In the genomic region with DNA sequence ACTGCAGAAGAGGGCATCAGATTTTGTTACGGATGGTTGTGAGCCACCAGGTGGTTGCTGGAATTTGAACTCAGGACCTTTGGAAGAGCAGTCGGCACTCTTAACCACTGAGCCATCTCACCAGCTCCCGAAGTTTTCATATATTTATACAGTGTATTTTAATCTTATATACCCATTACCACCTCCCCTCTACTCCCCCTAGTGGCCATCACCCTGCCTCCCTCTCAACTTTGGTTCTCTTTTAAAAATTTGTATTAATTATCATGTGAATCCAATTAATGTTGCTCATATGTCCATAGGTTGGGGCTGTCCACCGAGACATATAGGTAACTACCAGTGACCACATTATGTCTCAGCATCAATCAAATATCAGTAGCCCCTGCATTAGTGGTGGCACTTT, we compare ENCODE assay signal across 19 mouse cellular contexts.
DNase-seq lines count a peak whose midpoint lies in the region; ATAC-seq lines count a peak whose summit lies in the region.
"Had no signal": no experiment of that assay in that cellular context is flagged by ENCODE, and none has a peak within 500 bp of the region (broad histone marks: within the 10 kb centered on the region; RNA-seq: fewer than 3 reads in every experiment).

No protein-coding gene starts in this region.

- H3K9me3 ChIP-seq in kidney, embryonic 14.5 days (ENCODE audit: control insufficient read depth, low read length), result no peaks in the 10 kb centered on the region
- H3K9me3 ChIP-seq in midbrain, embryonic 11.5 days (ENCODE audit: control insufficient read depth, low read length), result peaks cover 4% of the 10 kb centered on the region; the same call in 1 of the 2 replicates
- no peaks in the 10 kb centered on the region for H3K9me3 ChIP-seq in midbrain, embryonic 10.5 days (replicated peaks)
- H3K9me3 ChIP-seq: limb, embryonic 12.5 days had no signal

- intact Hi-C loops in left cerebral cortex, postnatal 14 days (cut with DNase I), result no loop called here

- peak; percentile 7 for DNase-seq in kidney, adult 18-20 months
- DNase-seq in midbrain, embryonic 11.5 days (ENCODE audit: low spot score, missing footprints), result peak; percentile 66
- no peak for DNase-seq in midbrain, embryonic 10.5 days (ENCODE audit: low spot score)
- DNase-seq in testis, postnatal 14 days (ENCODE audit: low spot score), result no peak
- no peak for DNase-seq in left cerebral cortex, postnatal 14 days (ENCODE audit: low spot score in 2 of 2)
- DNase-seq: cerebellum, adult 9-10 months; gastrocnemius, postnatal 36 days; kidney, adult 8-10 months; lung, postnatal 14 days; thymus, postnatal 25 days had no signal

- ATAC-seq in kidney, embryonic 14.5 days (ENCODE audit: low FRiP score, low TSS enrichment), result no peak
- 0 out of 2 replicates have a peak, but pooled peaks have one; percentile 30 for ATAC-seq in midbrain, embryonic 11.5 days (ENCODE audit: low FRiP score)
- ATAC-seq in CD4-positive, CD25-positive, alpha-beta regulatory T cell, adult 4 months, result peak; percentile 34
- ATAC-seq in megakaryocyte progenitor cell, adult 5-6 weeks (replicated peaks; ENCODE audit: poor library complexity), result peak; percentile 65
- ATAC-seq: activated CD4-positive, CD25-positive, alpha-beta regulatory T cell, adult 4 months; midbrain, embryonic 13.5 days had no signal

- H3K36me3 ChIP-seq in kidney, embryonic 14.5 days (ENCODE audit: control insufficient read depth, insufficient read depth, low read length), result no peaks in the 10 kb centered on the region
- no peaks in the 10 kb centered on the region for H3K36me3 ChIP-seq in midbrain, embryonic 11.5 days (ENCODE audit: control insufficient read depth, insufficient read depth, low read length)
- no peaks in the 10 kb centered on the region for H3K36me3 ChIP-seq in midbrain, embryonic 10.5 days
- H3K36me3 ChIP-seq: hindbrain, embryonic 15.5 days; limb, embryonic 12.5 days; midbrain, embryonic 13.5 days had no signal

- H3K4me1 ChIP-seq in kidney, embryonic 14.5 days (ENCODE audit: control insufficient read depth, insufficient read depth, low read length), result no peaks in the 10 kb centered on the region
- H3K4me1 ChIP-seq in midbrain, embryonic 11.5 days (ENCODE audit: control insufficient read depth, insufficient read depth, low read length), result no peaks in the 10 kb centered on the region
- no peaks in the 10 kb centered on the region for H3K4me1 ChIP-seq in midbrain, embryonic 10.5 days
- H3K4me1 ChIP-seq: hindbrain, embryonic 15.5 days; limb, embryonic 12.5 days; midbrain, embryonic 13.5 days had no signal

- H3K9ac ChIP-seq in kidney, embryonic 14.5 days (ENCODE audit: low read depth, low read length), result no peak overlapping the region
- no peak overlapping the region for H3K9ac ChIP-seq in midbrain, embryonic 11.5 days (ENCODE audit: low read length)
- H3K9ac ChIP-seq: hindbrain, embryonic 15.5 days; limb, embryonic 12.5 days; liver, embryonic 14.5 days; midbrain, embryonic 13.5 days had no signal

- 87% methylated on average over 4 of the region's 4 CpGs for WGBS in kidney, embryonic 14.5 days
- WGBS in midbrain, embryonic 11.5 days, result 89% methylated on average over 4 of the region's 4 CpGs
- 86% methylated on average over 4 of the region's 4 CpGs for WGBS in midbrain, embryonic 10.5 days

- no peak overlapping the region for H3K4me3 ChIP-seq in kidney, embryonic 14.5 days (ENCODE audit: low read length)
- H3K4me3 ChIP-seq in midbrain, embryonic 11.5 days (ENCODE audit: low read depth, low read length), result no peak overlapping the region
- H3K4me3 ChIP-seq in midbrain, embryonic 10.5 days, result no peak overlapping the region
- H3K4me3 ChIP-seq: hindbrain, embryonic 15.5 days; limb, embryonic 12.5 days; midbrain, embryonic 13.5 days had no signal

- no peak overlapping the region for H3K4me2 ChIP-seq in kidney, embryonic 14.5 days (replicated peaks; ENCODE audit: low read depth, low read length)
- H3K4me2 ChIP-seq in midbrain, embryonic 11.5 days, result no peak overlapping the region
- H3K4me2 ChIP-seq: heart, embryonic 11.5 days; hindbrain, embryonic 15.5 days; limb, embryonic 12.5 days; midbrain, embryonic 13.5 days had no signal

- no peaks in the 10 kb centered on the region for H3K27me3 ChIP-seq in kidney, embryonic 14.5 days (ENCODE audit: control insufficient read depth, insufficient read depth, low read length)
- no peaks in the 10 kb centered on the region for H3K27me3 ChIP-seq in midbrain, embryonic 11.5 days (ENCODE audit: control insufficient read depth, insufficient read depth, low read length)
- H3K27me3 ChIP-seq in midbrain, embryonic 10.5 days (ENCODE audit: low read depth, poor library complexity, severe bottlenecking), result no peaks in the 10 kb centered on the region
- H3K27me3 ChIP-seq: hindbrain, embryonic 15.5 days; limb, embryonic 12.5 days; midbrain, embryonic 13.5 days had no signal

- no peak overlapping the region for H3K27ac ChIP-seq in kidney, embryonic 14.5 days (ENCODE audit: low read depth, low read length)
- H3K27ac ChIP-seq in midbrain, embryonic 11.5 days (ENCODE audit: low read depth, low read length), result no peak overlapping the region
- no peak overlapping the region for H3K27ac ChIP-seq in midbrain, embryonic 10.5 days (replicated peaks)
- H3K27ac ChIP-seq: hindbrain, embryonic 15.5 days; limb, embryonic 12.5 days; liver, embryonic 14.5 days; midbrain, embryonic 13.5 days had no signal

Comparison
In these comparisons a context has a peak if more than half of its experiments do, and no peak if none do; other contexts are left out.
1. DNase-seq: peak in kidney, adult 18-20 months (single experiment) and midbrain, embryonic 11.5 days (single experiment); none in midbrain, embryonic 10.5 days (single experiment), testis, postnatal 14 days (single experiment) and left cerebral cortex, postnatal 14 days (0 of 2).